Mouse (Mus musculus) ovary, adult 10 weeks (tissue): ENCODE results near the gene Celf5. TPM values are rescaled to one million over a fixed set of nuclear protein-coding genes. Genes with fewer than 3 reads are reported as not detected.

Experiments used
- polyA plus RNA-seq: library from polyadenylated mRNA; stranded (reverse); fragments of 350-450 nt; fragmentation: Illumina TruSeq; extraction: RNeasy Lipid Tissue Mini Kit (QIAGEN cat#74804); gene quantifications from one replicate; pipeline ENCODE4 v1.2.3, GENCODE M21; 2014

The Celf5 gene
- polyA plus RNA-seq: not detected

DNA sequence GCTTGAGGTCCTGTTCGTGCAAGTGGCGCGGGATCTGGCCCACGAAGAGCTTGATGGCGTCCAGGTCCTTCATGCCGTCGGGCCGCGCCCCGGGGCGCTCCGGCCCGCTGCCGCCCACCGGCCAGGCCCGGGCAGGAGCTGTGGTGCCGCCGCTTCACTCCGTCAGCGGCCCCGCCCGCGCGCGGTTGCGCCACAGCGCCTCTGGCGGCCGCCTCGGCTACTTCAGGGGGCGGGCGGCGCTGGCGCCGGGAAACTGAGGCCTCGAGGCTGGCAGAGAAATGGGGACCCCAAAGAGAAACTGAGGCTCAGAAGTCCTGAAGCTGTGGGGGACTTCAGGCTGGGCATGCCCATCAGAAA lies at the start of gene Celf5:
Gene Celf5 (minus strand): TSS at position 177 of the 357 bp plus-strand sequence.

DNA sequence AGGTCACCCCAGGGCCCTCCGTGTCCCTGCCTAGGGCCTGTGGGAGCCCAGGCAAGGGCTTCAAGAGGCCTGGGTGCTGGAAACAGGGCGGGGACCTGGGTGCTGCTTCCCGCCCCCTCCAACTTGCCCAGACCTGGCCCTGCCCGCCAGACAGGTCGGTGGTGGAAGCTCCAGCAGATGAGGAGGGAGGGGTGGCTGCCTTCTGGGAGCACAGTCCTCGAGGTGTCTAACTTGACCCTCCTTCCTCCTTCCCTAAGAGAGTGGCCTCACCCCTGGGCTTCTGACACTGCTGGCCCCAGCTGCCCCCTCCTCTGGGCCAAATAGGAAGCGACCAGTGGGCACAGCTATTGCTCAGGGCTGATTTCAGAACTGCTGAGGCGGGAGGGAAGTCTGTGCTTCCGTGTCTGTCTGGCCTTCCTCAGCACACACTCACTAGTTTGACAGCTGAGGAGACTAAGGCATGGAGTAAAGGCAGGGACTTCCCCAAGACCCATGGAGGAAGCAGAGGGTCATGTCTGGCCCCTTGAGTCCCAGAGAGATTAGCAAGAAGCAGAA lies 41.6 kb upstream of the Celf5 start, which contains the start of gene Gna15:
Gene Gna15 (minus strand): TSS at position 175 of the 555 bp plus-strand sequence.

DNA sequence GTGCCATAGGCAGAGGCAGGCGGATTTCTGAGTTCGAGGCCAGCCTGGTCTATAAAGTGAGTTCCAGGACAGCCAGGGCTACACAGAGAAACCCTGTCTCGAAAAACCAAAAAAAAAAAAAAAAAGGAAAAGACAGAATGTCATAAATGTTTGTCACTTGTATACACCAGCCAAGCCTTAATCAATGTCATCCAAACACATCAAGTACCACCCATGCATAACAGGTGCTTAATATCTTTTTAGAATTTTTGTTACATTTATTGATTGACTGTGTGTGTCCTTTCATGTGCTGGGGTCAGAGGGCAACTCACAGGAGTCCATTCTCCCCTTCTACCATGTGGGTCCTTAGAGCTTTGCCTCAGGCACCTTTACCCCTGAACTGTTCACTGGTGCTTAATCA lies 17.5 kb upstream of the Celf5 start, which contains the start of gene S1pr4:
Gene S1pr4 (minus strand): TSS at position 101 of the 400 bp plus-strand sequence.

DNA sequence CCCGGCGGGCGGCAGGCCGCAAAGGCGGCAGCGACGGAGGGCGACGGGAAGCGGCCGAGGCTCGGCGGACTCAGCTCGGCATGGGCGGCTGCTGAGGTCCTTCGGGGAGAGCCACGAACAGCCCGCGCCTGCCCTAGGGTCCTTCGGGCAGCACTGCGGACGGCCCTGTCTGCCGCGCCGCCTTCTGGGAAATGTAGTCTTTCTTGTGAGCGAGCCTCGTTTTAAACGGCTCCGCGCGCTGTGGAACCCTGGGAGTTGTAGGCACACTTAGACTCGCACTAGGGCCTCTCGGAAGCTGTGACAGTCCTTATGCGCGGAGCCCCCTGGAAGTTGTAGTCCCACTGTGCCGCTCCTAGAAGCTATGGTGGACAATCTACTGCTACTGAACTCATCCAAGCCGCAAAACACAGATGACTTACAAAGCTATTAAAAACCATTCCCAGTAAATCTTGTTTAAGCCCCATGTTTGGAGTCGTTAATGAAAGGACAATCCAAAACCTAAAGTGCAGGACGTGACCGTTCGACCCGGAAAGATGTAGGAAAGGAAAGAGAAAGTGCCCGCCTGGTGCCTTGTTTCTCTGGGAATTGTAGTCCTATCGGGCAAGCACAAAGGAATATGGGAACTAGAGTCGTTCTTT lies 13.9 kb upstream of the Celf5 start, which contains the start of gene Ncln:
Gene Ncln (minus strand): TSS at position 129 of the 638 bp plus-strand sequence.

DNA sequence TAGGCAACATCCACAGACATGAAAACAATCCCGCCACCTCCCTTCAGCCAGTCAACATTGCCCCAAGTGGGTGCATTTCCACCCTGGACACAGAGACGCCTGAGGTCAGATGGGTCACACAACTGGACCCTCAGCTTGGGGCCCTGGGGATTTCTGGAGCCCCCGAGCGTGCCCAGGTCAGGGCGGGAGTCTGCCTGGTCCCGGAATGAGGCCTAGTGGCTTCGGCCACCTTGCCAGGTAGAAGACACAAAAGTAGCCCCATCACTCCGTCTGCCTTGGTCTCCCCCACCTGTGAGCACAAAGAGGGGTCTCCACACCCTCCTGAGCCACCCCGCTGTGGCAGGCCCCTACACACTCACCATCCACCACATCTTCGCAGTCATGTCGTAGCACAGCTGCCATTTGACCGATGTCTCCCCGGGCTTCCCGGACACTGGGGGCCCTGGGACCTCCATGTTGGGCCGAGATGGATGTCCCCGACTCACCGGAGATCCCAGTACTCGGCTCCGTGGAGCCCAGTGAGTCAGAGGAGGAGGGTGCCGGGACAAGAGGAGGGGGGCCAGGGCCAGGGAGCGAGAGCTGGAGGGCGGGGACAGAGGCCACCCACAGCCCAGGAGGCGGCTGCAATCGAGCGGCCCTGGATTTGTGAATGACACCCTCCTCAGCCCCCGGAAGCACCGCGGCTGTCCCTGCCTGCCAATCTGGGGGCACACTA lies 27.2 kb downstream of the Celf5 start, which contains the start of gene Nfic:
Gene Nfic (minus strand): TSS at position 455 of the 715 bp plus-strand sequence.

Other genes starting within 250 kb of the Celf5 start
- 0.66 TPM for gene Zfr2, start 249.6 kb downstream of the Celf5 start, polyA plus RNA-seq
- gene Matk, start 229.8 kb downstream of the Celf5 start, polyA plus RNA-seq: not detected
- not detected for gene Mrpl54, start 215.8 kb downstream of the Celf5 start, polyA plus RNA-seq
- not detected for gene Apba3, start 215.7 kb downstream of the Celf5 start, polyA plus RNA-seq
- gene Tjp3, start 191.1 kb downstream of the Celf5 start, polyA plus RNA-seq: not detected
- gene Pip5k1c, start 189.7 kb downstream of the Celf5 start, polyA plus RNA-seq: 2.6 TPM
- gene Cactin, start 161.6 kb downstream of the Celf5 start, polyA plus RNA-seq: 0.17 TPM
- gene Tbxa2r, start 154.0 kb downstream of the Celf5 start, polyA plus RNA-seq: not detected
- not detected for gene Gipc3, start 139.4 kb downstream of the Celf5 start, polyA plus RNA-seq
- 4.2 TPM for gene Hmg20b, start 132.2 kb downstream of the Celf5 start, polyA plus RNA-seq
- gene Mfsd12, start 125.2 kb downstream of the Celf5 start, polyA plus RNA-seq: not detected
- not detected for gene 4930404N11Rik, start 116.9 kb downstream of the Celf5 start, polyA plus RNA-seq
- gene Fzr1, start 104.2 kb downstream of the Celf5 start, polyA plus RNA-seq: 0.26 TPM
- gene Dohh, start 98.3 kb downstream of the Celf5 start, polyA plus RNA-seq: not detected
- gene Gm48551, start 98.2 kb downstream of the Celf5 start, polyA plus RNA-seq: not detected
- 0.88 TPM for gene Gm48552, start 93.7 kb downstream of the Celf5 start, polyA plus RNA-seq
- not detected for gene Smim24, start 89.7 kb downstream of the Celf5 start, polyA plus RNA-seq
- gene Nfic, start 27.1 kb downstream of the Celf5 start, polyA plus RNA-seq: 14.2 TPM
- gene Ncln, start 13.7 kb upstream of the Celf5 start, polyA plus RNA-seq: not detected
- not detected for gene S1pr4, start 17.4 kb upstream of the Celf5 start, polyA plus RNA-seq
- gene Gna15, start 41.5 kb upstream of the Celf5 start, polyA plus RNA-seq: not detected
- gene Gna11, start 62.5 kb upstream of the Celf5 start, polyA plus RNA-seq: 1.7 TPM
- gene Aes, start 76.8 kb upstream of the Celf5 start, polyA plus RNA-seq: 10.1 TPM
- 3.3 TPM for gene Tle2, start 91.9 kb upstream of the Celf5 start, polyA plus RNA-seq
- gene Tle6, start 118.4 kb upstream of the Celf5 start, polyA plus RNA-seq: 9.7 TPM
- gene BC025920, start 123.6 kb upstream of the Celf5 start, polyA plus RNA-seq: 0.77 TPM
- gene Sirt6, start 145.1 kb upstream of the Celf5 start, polyA plus RNA-seq: not detected
- 2.0 TPM for gene Ankrd24, start 145.8 kb upstream of the Celf5 start, polyA plus RNA-seq
- 24.8 TPM for gene Gm10778, start 166.3 kb upstream of the Celf5 start, polyA plus RNA-seq
- 52.7 TPM for gene Zfp433, start 222.1 kb upstream of the Celf5 start, polyA plus RNA-seq